Mouse (Mus musculus): Measurements from ENCODE around the gene Cdk19. TPM values are rescaled to one million over a fixed set of nuclear protein-coding genes. Genes with fewer than 3 reads are reported as not detected.
A peak's percentile ranks its signal among the peaks of the same experiment; 100 is the strongest.

Cdk19 gene
- polyA plus RNA-seq, 1 experiment from 2014 or later = 7.3 TPM

DNA sequence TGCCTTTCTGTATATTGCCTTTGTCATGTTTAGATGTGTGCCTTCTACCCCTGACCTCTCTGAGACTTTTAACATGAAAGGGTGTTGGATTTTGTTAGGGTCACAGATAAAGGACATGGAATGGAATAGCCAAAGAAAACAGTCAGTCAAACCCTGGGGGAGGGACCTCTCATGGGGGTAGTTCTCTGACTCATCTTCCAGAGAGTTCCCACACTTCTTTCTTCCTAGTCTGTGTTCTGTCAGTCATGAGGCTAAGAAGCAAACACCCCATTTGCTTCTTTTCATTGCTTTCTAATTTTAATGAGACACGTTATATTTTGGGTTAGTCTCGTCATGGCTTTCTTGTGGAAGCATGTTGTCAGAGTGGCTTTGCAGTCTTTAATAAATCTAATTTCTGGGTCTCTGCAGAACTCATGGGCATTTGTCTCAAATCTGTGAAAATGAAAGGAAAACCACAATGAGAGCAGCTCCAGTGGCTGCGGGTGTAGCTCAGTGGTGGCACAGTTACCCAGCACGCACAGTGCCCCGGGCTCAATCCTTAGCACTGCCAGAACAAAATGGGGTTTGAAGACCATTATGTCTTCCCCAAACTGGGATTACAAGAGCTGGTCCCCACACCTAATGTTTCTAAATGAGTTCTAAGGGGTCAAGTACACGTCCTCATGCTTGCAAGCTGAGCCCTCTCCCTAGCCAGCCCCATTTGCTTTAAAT, 149.9 kb downstream of the Cdk19 start:
- WGBS = 85% methylated on average over 6 of the region's 6 CpGs

GRCm38 (mm10) chr10:40491131-40491530, 151.8 kb downstream of the Cdk19 start:
- no peak for TF ChIP-seq CTCF (IDR thresholded peaks at IDR 0.05; ENCODE audit: low read depth)
- Histone ChIP-seq H3K9me3 (replicated peaks; ENCODE audit: low read length) (no peaks in the 10 kb centered on the region), H3K4me1 (replicated peaks; ENCODE audit: insufficient read depth, low read length) (no peaks in the 10 kb centered on the region), H3K27me3 (ENCODE audit: insufficient read depth, low read length) (no peaks in the 10 kb centered on the region), H3K9ac (ENCODE audit: low read depth, low read length) (no peak overlapping the region), H3K4me2 (ENCODE audit: low read length) (no peak overlapping the region), H3K4me3 (replicated peaks; ENCODE audit: low read depth, low read length) (no peak overlapping the region), H3K36me3 (ENCODE audit: insufficient read depth, low read length) (no peaks in the 10 kb centered on the region), H3K27ac (no peak overlapping the region)
- 95% methylated on average over 7 of the region's 7 CpGs for WGBS
- DNase-seq (ENCODE audit: low spot score) = no peak
- no peak for ATAC-seq (replicated peaks; ENCODE audit: low FRiP score, low read depth)

More for the DNA sequence above, 149.9 kb downstream of the Cdk19 start:
- no peaks in the 10 kb centered on the region for H3K9me3 ChIP-seq (replicated peaks; ENCODE audit: low read length)
- H3K4me1 ChIP-seq (replicated peaks; ENCODE audit: insufficient read depth, low read length) = no peaks in the 10 kb centered on the region
- H3K4me3 ChIP-seq (replicated peaks; ENCODE audit: low read depth, low read length) = no peak overlapping the region
- no peak overlapping the region for H3K9ac ChIP-seq (ENCODE audit: low read depth, low read length)
- H3K27me3 ChIP-seq (ENCODE audit: insufficient read depth, low read length) = no peaks in the 10 kb centered on the region
- H3K27ac ChIP-seq = no peak overlapping the region
- DNase-seq (ENCODE audit: low spot score) (no peak), ATAC-seq (replicated peaks; ENCODE audit: low FRiP score, low read depth) (no peak)
- H3K36me3 ChIP-seq (ENCODE audit: insufficient read depth, low read length) = no peaks in the 10 kb centered on the region
- H3K4me2 ChIP-seq (ENCODE audit: low read length) = no peak overlapping the region
- TF ChIP-seq CTCF (IDR thresholded peaks at IDR 0.05; ENCODE audit: low read depth) = no peak

GRCm38 (mm10) chr10:40491748-40492147, 152.4 kb downstream of the Cdk19 start:
- DNase-seq (ENCODE audit: low spot score) = no peak

DNA sequence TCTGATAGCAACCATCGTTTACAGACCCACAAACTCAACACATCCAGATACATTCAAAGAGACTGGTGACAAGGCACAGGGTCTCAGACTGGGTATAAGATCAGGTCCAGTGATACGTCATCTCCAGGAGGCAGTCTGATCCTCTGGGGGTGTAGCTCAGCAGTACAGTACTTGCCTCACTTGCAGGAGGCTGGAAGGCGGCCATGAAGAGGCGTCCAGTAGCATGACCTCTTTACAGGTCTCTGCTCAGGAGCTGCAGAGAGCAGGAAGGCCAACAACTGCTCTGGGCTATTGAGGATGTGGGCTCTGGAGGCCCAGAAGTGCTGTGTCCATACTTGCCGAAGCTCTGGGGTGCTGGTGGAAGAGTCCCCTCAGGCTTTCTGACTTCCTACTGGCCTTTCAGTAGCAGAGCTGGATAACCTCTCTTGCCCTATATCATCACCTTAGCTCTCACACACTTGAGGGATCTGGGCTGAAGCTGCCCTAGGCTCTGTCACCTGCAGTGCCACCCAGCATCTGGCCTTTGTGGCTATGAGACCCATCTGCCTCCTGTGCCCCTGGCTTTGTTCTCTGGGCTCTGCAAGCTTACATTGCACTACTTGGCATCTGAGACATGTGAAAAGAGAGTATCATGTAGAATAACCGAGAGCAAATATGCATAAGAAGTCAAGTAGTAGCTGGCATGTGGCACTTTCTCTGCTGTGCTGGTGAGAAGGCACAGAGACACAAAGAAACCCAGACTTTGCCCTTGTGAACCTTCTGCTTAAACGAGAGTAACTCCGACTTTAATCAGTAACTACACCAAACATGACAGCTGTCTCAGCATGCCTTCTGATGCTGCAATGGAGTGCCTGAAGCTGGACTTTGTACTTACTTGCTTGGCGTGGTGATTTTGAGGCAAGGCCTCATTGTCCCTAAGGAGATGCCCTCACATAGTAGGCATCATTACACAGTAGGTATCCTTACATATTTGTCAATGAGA, 155.1 kb downstream of the Cdk19 start:
- H3K27me3 ChIP-seq (ENCODE audit: insufficient read depth, low read length) = no peaks in the 10 kb centered on the region
- WGBS = 64% methylated on average over 9 of the region's 9 CpGs
- H3K27ac ChIP-seq = peak overlapping the region; percentile 60
- H3K9me3 ChIP-seq (replicated peaks; ENCODE audit: low read length) = no peaks in the 10 kb centered on the region
- peaks cover under 1% of the 10 kb centered on the region; the same call in 1 of the 2 replicates for H3K4me1 ChIP-seq (replicated peaks; ENCODE audit: insufficient read depth, low read length)
- no peak overlapping the region for H3K9ac ChIP-seq (ENCODE audit: low read depth, low read length)
- DNase-seq (ENCODE audit: low spot score) (peak; percentile 34), ATAC-seq (replicated peaks; ENCODE audit: low FRiP score, low read depth) (peak; percentile 70)
- H3K4me2 ChIP-seq (ENCODE audit: low read length) = no peak overlapping the region
- no peak overlapping the region for H3K4me3 ChIP-seq (replicated peaks; ENCODE audit: low read depth, low read length)
- TF ChIP-seq CTCF (IDR thresholded peaks at IDR 0.05; ENCODE audit: low read depth) = no peak
- no peaks in the 10 kb centered on the region for H3K36me3 ChIP-seq (ENCODE audit: insufficient read depth, low read length)

More at GRCm38 (mm10) chr10:40491748-40492147, 152.4 kb downstream of the Cdk19 start:
- TF ChIP-seq CTCF (IDR thresholded peaks at IDR 0.05; ENCODE audit: low read depth) = no peak
- H3K4me2 ChIP-seq (ENCODE audit: low read length) = no peak overlapping the region
- ATAC-seq (replicated peaks; ENCODE audit: low FRiP score, low read depth) = no peak
- no peak overlapping the region for H3K4me3 ChIP-seq (replicated peaks; ENCODE audit: low read depth, low read length)
- 82% methylated on average over 10 of the region's 10 CpGs for WGBS
- H3K4me1 ChIP-seq (replicated peaks; ENCODE audit: insufficient read depth, low read length) = no peaks in the 10 kb centered on the region
- no peak overlapping the region for H3K27ac ChIP-seq
- H3K9ac ChIP-seq (ENCODE audit: low read depth, low read length) = no peak overlapping the region
- no peaks in the 10 kb centered on the region for H3K36me3 ChIP-seq (ENCODE audit: insufficient read depth, low read length)
- H3K9me3 ChIP-seq (replicated peaks; ENCODE audit: low read length) = no peaks in the 10 kb centered on the region
- H3K27me3 ChIP-seq (ENCODE audit: insufficient read depth, low read length) = no peaks in the 10 kb centered on the region

DNA sequence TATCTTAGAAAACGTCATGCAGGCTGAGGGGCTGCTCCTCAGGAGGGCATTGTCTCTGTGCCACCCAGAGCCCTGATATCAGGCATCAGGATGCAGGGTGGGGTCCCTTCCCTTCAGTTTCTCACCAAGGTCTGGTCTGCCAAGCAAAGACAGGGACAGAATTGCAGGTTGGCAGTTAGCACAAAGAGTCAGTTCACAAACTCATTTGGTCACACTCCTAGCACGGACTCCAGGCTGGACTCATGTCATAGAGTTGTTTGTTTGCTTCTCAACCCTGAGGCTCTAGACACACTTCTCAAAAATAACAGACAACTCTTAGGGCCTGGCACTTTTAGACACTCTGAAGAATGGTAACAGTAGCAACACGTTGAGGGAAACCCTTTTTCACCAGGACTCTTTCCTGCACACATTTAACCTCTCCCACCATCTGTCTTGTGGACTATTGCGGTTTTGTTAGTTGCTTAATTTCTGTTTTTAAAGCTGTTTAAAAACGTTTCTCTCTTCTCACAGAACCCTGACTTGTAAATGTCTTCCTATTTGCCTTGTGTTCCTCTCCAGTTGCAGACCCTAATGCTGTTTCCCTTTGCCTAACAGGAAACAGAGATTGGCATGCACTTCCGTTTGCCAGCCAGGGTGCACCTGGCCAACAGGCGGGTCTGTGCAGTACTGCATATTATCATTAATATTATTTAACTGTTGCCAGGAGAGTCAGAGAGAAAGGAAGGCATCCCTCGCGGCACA, 158.1 kb downstream of the Cdk19 start:
- Histone ChIP-seq H3K27me3 (ENCODE audit: insufficient read depth, low read length) (no peaks in the 10 kb centered on the region), H3K9me3 (replicated peaks; ENCODE audit: low read length) (no peaks in the 10 kb centered on the region), H3K4me3 (replicated peaks; ENCODE audit: low read depth, low read length) (no peak overlapping the region), H3K9ac (ENCODE audit: low read depth, low read length) (no peak overlapping the region), H3K27ac (no peak overlapping the region), H3K4me2 (ENCODE audit: low read length) (no peak overlapping the region), H3K36me3 (ENCODE audit: insufficient read depth, low read length) (no peaks in the 10 kb centered on the region), H3K4me1 (replicated peaks; ENCODE audit: insufficient read depth, low read length) (peaks cover 3% of the 10 kb centered on the region; the same call in 1 of the 2 replicates)
- DNase-seq (ENCODE audit: low spot score) (no peak), ATAC-seq (replicated peaks; ENCODE audit: low FRiP score, low read depth) (no peak)
- WGBS = 53% methylated on average over 9 of the region's 9 CpGs
- no peak for TF ChIP-seq CTCF (IDR thresholded peaks at IDR 0.05; ENCODE audit: low read depth)

- Histone ChIP-seq H3K27ac (no peak overlapping the region), H3K4me1 (replicated peaks; ENCODE audit: insufficient read depth, low read length) (peaks cover 3% of the 10 kb centered on the region; the same call in 1 of the 2 replicates), H3K4me2 (ENCODE audit: low read length) (no peak overlapping the region), H3K4me3 (replicated peaks; ENCODE audit: low read depth, low read length) (no peak overlapping the region), H3K9me3 (replicated peaks; ENCODE audit: low read length) (no peaks in the 10 kb centered on the region), H3K9ac (ENCODE audit: low read depth, low read length) (no peak overlapping the region), H3K27me3 (ENCODE audit: insufficient read depth, low read length) (no peaks in the 10 kb centered on the region), H3K36me3 (ENCODE audit: insufficient read depth, low read length) (no peaks in the 10 kb centered on the region)
- 85% methylated on average over 4 of the region's 4 CpGs for WGBS
- ATAC-seq (replicated peaks; ENCODE audit: low FRiP score, low read depth) (no peak), DNase-seq (ENCODE audit: low spot score) (no peak)
- no peak for TF ChIP-seq CTCF (IDR thresholded peaks at IDR 0.05; ENCODE audit: low read depth)
Observed at GRCm38 (mm10) chr10:40498426-40498825, 159.1 kb downstream of the Cdk19 start.

All from kidney, postnatal 0 days (tissue).